Mouse (Mus musculus): ENCODE measurements around the gene Diaph2.

DNA sequence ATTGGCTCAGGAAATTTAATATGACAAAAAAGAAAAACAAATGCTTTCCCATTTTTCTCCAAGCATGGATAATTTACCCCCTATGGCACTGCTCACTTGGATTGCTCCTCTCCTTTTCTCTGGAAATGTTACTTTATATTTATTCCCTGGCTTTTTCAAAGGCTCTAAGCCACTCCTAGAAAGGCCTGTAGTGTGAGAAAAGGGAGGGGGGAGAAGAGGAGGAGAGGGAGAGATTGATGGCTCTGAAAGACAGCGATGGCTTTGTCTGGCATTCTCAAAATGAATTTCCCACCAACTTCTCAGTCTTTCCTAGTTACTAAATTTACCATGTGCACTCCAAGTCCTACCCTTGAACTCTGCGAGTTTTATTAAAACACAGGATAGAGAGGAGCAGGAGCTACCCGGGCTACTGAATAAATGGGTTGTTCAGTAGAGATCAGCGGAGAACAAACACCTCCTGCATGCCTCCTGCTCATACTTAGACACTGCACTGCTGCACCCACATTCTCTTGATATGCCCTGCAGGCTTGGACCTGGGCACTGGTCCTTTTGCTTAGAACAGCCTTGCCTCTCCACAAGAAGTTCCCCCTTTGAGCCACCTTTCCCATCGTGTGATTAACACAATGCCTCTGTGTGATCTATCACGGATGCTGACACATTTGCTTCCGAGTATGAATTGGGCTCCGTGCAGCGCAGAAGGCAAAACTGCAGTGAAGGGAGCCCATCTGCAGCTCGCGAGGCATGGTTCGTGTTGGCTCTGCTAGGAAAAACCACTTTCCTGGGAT, 753.3 kb downstream of the Diaph2 start:
- TF ChIP-seq POLR2A (IDR thresholded peaks at IDR 0.05; ENCODE audit: borderline replicate concordance, extremely low read depth, low read depth, low read length) (no peak), CTCF (IDR thresholded peaks at IDR 0.05; ENCODE audit: insufficient read depth, low read length) (no peak)
